Mouse (Mus musculus) cerebellum, postnatal 10 days (tissue): ENCODE measurements around the gene Acsl4.

Source experiments
- DNase-seq, 2 experiments: peaks; one replicate each; pipeline ENCODE4 v3.0.0; 2021; ENCODE audit warnings: mixed read lengths in 2 of 2

Gene Acsl4

DNA sequence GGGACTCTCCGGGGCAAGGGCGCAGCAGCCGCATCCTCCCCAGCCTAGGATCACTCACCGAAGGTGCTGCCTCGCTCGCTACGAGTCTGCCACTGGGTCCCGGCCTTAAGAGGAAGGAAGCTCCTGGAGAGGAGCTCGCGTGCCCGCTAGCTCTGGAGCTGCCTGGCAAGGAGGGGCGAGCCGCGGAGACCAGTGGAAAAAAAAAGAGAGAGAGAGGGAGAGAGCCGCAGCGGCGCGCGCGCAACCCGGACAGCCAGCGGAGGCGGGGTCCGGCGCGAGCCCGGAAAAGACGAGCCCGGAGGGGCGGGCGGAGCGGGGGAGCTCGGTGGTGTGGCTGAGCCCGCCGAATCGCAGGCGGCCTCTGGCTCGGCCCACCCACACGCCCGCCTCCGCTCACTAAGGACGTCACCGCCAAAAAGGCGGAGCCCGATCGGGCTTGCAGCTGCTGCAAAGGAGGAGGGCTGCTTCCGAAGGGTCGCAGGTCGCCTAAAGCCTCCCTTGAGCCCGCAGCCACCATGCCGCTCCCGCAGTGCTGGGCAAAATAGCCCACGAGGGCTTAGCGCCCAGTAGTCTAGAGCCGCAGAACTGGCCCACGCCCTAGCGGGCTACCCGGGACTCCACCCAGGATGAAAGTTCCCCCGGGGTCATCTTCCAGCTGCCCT is at the start of gene Acsl4:
Acsl4 (minus strand) TSS at position 289 of the 662 bp plus-strand sequence.
- DNase-seq: peak; percentile 89 to 95

- DNase-seq: peak; percentile 5 to 8
These were observed 47.7 kb upstream of the Acsl4 start for GRCm38 (mm10) chrX:142437971-142438504.

DNA sequence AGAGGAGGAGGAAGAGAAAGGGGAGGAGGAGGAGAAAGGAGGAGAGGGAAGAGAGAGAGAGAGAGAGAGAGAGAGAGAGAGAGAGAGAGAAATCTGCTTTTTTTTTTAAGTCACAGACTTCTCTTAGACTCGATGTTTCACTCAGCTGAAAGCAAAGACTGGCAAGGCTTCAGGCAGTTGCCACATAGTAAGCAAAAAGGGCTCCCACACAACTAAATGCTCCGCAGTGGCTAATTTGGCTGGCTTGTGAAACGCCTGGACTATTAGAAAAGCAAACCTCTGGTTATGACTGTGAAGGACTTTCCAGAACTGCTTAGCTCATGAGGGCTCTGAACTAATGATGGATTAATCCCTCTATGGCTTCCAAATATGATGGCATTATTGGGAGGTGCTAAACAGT is 42.5 kb upstream of the Acsl4 start:
- no peak for DNase-seq

- no peak for DNase-seq
These were observed 36.8 kb upstream of the Acsl4 start for GRCm38 (mm10) chrX:142427111-142427510.

DNA sequence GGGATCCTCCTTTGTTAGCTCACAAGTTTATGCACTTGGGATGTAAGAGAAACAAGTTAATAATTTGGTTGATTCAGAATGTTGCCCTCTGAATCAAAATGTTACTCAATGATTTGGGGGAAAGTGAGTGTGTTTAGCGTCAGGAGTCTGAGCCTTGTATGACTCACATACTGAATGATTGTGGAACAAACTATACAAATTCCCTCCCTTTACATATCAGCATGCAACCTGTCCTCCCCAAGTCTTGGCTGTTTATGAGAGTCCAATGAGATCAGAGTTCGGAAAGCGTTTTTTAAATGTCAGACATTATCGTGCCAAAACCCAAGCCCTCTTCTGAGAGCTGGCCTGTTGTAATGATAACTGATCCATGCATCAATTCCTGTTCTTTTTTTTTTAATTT is 36.3 kb upstream of the Acsl4 start:
- DNase-seq: no peak

GRCm38 (mm10) chrX:142413884-142414283 is 23.5 kb upstream of the Acsl4 start:
- DNase-seq: no peak

GRCm38 (mm10) chrX:142410060-142410459 is 19.7 kb upstream of the Acsl4 start:
- DNase-seq: no peak

DNA sequence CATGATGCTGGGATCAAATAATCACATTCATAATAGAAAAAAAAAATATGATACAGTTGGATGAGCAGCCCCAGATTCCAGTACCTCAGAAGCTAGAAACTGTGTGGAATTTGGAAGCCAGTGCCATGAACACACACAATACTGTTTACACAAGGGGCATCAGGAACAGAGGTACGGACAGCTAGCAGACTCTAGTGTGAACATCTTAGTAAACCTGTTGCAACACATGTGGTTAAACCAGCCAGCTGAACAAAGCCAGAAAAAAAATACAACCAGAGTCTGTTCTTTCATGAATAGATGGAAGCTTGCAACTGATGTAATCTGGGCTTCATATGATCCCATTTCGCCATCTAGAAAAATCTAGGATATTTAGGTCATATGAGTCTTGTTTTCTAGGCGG is 19.0 kb upstream of the Acsl4 start:
- DNase-seq: no peak

- no peak for DNase-seq
These were observed 12.8 kb upstream of the Acsl4 start for GRCm38 (mm10) chrX:142403114-142403513.

- no peak for DNase-seq
These were observed 8.3 kb upstream of the Acsl4 start for GRCm38 (mm10) chrX:142398621-142399020.

DNA sequence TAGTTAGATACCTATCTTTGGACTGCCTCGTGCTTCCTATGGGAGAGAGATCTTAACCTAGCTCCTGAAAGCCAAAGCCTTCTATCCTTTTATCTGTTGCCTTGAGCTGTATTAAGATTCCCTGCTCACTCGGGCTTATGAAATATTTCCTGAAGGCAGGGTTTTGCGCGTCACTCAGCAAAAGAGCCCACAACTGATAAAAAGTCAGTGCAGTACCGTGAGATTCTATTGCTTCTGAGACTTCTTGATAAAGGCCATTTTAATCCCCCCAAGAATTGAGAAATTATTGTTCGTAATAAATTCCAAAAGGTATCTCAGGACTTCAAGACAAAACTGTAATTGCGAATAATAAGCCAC is 552 bp upstream of the Acsl4 start:
- no peak for DNase-seq

DNA sequence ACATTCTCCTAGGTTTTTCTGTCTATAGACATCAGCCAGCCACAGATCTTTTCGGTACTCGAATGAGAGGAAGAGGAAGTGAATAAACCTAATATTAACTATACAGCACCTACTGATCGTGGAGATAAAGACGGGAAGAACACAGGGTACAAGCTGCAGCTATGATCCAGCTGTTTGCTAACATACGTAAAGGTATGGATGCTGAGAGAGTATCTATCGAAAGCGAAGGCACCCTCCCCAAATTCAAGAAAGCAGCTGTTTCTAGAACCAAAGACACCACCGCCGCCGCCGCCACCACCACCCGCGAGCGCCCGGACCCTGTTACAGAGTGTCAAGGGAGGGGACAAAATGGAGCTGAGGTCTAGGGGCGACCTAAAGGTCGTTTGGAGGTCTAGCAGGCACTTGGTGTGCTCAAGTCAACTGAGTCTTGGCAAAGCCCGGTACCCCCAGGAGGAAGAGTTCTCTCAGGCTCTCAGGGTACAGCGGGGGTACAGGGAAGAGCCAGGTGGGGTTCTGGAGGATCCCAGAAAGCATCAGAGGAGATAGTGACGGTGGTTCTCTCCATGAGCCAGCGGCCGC is 665 bp downstream of the Acsl4 start:
- peak; percentile 35 to 40 for DNase-seq

DNA sequence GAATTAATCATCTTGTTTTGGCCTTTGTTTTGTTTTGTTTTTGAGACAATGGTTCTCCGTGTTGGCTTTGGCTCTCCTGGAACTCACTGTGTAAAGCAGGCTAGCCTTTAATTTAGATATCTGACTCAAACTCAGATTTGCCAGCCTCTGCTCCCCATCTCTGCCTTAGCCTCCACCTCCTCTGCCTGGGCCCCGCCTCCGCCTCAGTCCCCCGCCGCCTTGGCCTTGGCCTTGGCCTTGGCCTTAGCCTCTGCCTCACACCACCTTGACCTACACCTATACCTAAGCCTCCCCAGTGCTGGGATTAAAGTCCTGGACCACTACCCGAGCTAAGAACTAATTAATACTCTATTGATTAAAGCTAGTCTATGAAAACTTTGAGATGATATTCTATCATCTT is 2.2 kb downstream of the Acsl4 start:
- DNase-seq: peak in 1 of 2 experiments; percentile 6

GRCm38 (mm10) chrX:142387634-142388033 is 2.7 kb downstream of the Acsl4 start:
- no peak for DNase-seq

DNA sequence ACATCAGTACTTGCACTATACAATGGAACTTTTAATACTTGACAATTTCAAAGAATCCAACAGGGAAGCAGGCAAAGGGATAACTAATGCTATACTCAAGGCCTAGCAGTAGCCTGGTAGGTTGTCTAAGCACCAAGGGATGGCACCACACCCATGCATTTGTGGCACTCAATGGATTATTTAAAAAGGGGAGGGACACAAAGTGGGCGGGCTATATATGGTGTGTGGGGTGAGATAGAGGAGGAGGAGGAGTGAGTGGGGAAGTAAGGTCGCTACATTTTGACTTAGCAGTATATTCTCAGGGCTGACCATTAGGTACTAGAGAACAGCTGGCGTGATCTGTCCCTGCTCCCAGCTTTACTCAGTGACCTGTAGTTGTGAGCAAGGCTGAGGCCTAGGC is 5.4 kb downstream of the Acsl4 start:
- no peak for DNase-seq

DNA sequence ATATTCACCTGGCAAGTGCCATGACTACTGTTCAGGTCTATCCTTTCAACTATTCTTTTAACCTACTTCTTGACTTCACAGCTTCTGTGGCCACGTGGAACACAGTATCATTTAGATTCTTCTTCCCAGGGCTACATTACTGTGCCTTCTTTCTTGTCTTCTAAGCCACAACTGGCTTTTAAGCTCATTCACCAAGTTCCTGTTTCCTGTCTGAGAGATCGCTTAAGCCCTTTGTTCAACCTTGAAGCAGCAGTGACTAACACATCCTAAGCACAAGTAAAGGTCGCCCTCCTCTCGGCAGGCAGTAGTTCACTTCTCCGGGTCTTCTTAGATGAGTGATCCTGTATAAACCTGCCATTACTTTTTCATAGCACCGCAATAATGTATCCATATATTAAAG is 10.4 kb downstream of the Acsl4 start:
- DNase-seq: no peak

- no peak for DNase-seq
These were observed 12.3 kb downstream of the Acsl4 start for GRCm38 (mm10) chrX:142378048-142378447.

- no peak for DNase-seq
These were observed 13.0 kb downstream of the Acsl4 start for GRCm38 (mm10) chrX:142377358-142377757.

GRCm38 (mm10) chrX:142376747-142377146 is 13.6 kb downstream of the Acsl4 start:
- no peak for DNase-seq

GRCm38 (mm10) chrX:142375519-142375918 is 14.8 kb downstream of the Acsl4 start:
- no peak for DNase-seq

DNA sequence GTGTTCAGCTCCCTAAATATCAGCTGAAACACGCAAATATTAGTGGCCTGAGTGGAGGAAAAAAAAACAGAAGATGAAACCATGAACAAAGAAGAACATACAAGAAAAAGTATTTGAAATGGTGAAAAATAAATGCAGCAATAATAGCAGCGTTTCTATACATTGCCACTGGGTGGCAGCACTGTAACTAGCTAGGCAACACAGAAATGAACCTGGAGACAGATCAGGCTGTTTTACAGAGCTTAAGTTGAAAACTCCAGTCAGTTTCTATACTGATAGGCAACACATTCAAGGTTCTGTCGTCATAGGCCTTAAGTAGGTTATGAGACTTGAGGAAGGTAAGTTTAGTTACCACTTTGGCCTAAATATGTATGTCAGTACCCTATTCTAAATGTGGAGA is 17.9 kb downstream of the Acsl4 start:
- peak; percentile 63 to 64 for DNase-seq

DNA sequence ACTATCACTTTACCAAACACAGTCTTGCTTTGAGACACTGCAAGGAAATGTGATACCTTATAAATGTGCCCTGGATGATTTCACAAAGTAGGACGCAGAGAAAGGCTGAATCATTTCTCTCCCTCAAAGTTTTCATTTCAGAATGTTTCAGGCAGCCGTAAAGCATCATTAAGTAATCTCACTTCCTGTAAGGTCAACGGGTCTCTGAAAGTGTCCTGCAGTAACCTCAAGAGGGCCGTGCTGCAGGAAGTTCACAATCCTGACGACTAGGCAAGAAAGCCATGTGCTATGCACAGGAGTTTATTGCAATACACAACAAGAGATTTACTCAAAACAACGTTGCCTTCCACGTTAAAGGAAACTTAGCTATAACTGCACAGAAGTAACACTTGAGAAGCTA is 20.4 kb downstream of the Acsl4 start:
- no peak for DNase-seq

GRCm38 (mm10) chrX:142363882-142364281 is 26.5 kb downstream of the Acsl4 start:
- no peak for DNase-seq

- no peak for DNase-seq
These were observed 31.3 kb downstream of the Acsl4 start for GRCm38 (mm10) chrX:142359031-142359430.

GRCm38 (mm10) chrX:142358427-142358826 is 31.9 kb downstream of the Acsl4 start:
- DNase-seq: no peak
